Mouse (Mus musculus): ENCODE measurements at regions not wholly inside any gene's neighbourhood (a gene's known extent, or its start where the extent isn't known, plus 50 kb on each side); places are given as distances from the start of the nearest gene placed in this dataset.
"Not testable (repeated sequence)": the region's sequence is repeated elsewhere in the genome, so short reads cannot be mapped to it uniquely, and the experiment has no call there.

DNA sequence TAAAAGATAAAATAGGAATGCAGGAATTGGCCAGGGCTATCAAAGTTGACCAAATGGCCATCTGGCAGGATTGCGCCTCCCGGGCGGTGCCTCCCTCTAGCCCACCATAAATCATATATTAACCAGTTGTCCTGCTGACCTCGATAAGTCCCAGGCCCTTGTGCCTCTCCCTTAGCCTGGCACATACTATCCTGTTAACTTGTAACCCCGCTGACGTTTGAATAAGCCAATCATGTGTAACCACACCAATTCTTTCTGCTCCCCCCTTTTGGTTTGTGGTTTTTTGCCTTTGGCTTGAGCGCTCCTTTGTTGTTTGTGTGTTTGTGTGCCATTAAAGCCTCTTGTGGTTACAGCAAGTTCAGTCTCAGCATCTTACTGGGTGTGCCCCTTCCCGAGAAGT lies 133.4 kb upstream of the Samt2 start:
- not testable (repeated sequence) for TF ChIP-seq CTCF (IDR thresholded peaks at IDR 0.05; ENCODE audit: low read depth, low read length); POLR2A (IDR thresholded peaks at IDR 0.05; ENCODE audit: insufficient read depth, low read length)
